Mouse (Mus musculus) embryonic facial prominence, embryonic 14.5 days (tissue): ENCODE results near the gene Rbm20. TPM values are rescaled to one million over a fixed set of nuclear protein-coding genes. Genes with fewer than 3 reads are reported as not detected.

Experiments used
- ATAC-seq: fragments of 200-750 bp; cut with Nextera tagmentation; 2 replicates; pipeline ENCODE4 v1.8.0; 2017; ENCODE audit warnings: low read depth, moderate number of reproducible peaks, moderate TSS enrichment
- DNase-seq: peaks from one replicate; pipeline ENCODE4 v3.0.0-alpha.2; 2015; ENCODE audit warnings: low spot score
- H3K27ac ChIP-seq: fragments of 300-500 bp; sonication (generic); replicated peaks from 2 replicates; pipeline ENCODE4 v1.5.1; 2014; ENCODE audit warnings: low read depth, mild to moderate bottlenecking, low read length, moderate library complexity
- H3K27me3 ChIP-seq: fragments of 300-500 bp; sonication (generic); replicated peaks from 2 replicates; pipeline ENCODE4 v1.6.1; 2014; ENCODE audit warnings: low read length; ENCODE audit not compliant: control insufficient read depth, insufficient read depth
- H3K36me3 ChIP-seq: fragments of 300-500 bp; sonication (generic); 2 replicates; pipeline ENCODE4 v1.6.1; 2014; ENCODE audit warnings: low read length, mixed read lengths; ENCODE audit not compliant: control insufficient read depth, insufficient read depth
- H3K4me1 ChIP-seq: fragments of 300-500 bp; sonication (generic); 2 replicates; pipeline ENCODE4 v1.6.1; 2014; ENCODE audit warnings: antibody characterized with exemption, low read length; ENCODE audit not compliant: control insufficient read depth, insufficient read depth
- H3K4me2 ChIP-seq: fragments of 300-500 bp; sonication (generic); 2 replicates; pipeline ENCODE4 v1.6.1; 2014; ENCODE audit warnings: low read depth, mild to moderate bottlenecking, low read length, moderate library complexity, mixed read lengths
- H3K4me3 ChIP-seq: fragments of 300-500 bp; sonication (generic); 2 replicates; pipeline ENCODE4 v1.5.1; 2014; ENCODE audit warnings: low read depth, mild to moderate bottlenecking, low read length
- H3K9ac ChIP-seq: fragments of 300-500 bp; sonication (generic); 2 replicates; pipeline ENCODE4 v1.6.1; 2014; ENCODE audit warnings: low read depth, mild to moderate bottlenecking, low read length, moderate library complexity, mixed read lengths
- H3K9me3 ChIP-seq: fragments of 300-500 bp; sonication (generic); 2 replicates; pipeline ENCODE4 v1.6.1; 2016; ENCODE audit warnings: low read length; ENCODE audit not compliant: control insufficient read depth
- WGBS: fragments of 180-500 bp; shearing (Covaris S2); extraction: QIAGEN DNeasy Blood & Tissue Kit; methylation state at CpG from one replicate; pipeline ENCODE4 v1.1.7; 2014; 5-methylcytosine and 5-hydroxymethylcytosine counted together
- polyA plus RNA-seq: library from polyadenylated mRNA; unstranded; fragments of >200 nt; fragmentation: Nextera tagmentation; extraction: Ambion mirVana; gene quantifications from 2 replicates; pipeline ENCODE4 v1.2.1, GENCODE M21; 2014

The Rbm20 gene
- polyA plus RNA-seq, 1 experiment from 2014 or later: 5.9 TPM

DNA sequence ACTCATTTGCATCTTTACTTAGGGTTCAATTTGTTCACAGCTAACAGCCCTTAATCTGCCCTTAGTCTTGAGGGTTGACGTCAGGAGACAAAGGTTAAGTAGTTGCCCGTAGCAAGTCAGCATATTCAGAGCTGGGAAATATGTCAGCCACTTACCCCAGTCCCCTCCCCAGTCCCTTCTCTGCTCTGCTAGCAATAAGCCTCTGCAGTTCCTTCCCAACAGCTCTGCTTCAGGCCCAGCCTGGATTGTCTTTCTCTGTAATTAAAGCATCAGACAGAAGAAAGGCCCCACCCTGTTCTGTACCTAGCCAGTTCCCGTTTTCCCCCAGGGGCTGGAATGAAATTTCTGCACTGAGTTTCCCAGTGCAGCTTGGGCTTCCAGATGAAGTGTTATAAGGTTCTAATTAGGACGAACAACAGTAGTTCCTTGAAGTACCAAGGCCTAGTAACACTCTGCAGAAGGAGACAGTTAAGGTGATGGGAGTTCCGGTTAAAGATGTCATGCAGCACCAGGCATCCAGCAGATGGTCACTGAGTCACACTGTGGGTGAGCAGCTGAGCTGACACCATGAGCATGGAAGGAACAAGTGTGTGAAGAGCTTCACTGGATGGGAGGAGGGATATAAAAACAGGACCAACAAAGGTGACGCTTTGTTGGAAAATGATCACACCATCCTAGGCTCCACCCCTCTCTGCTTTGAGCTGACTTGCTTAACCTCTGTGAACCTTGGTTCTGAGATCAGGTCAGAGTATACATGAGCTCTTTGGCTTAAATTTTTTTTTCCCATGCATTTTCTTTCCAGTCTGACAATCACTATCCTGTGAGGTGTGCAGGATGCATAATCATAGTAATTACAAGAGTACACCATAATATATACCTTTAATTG is 159.7 kb downstream of the Rbm20 start:
- H3K27me3 ChIP-seq: no peaks in the 10 kb centered on the region
- peaks cover 24% of the 10 kb centered on the region for H3K4me1 ChIP-seq
- H3K9ac ChIP-seq: no peak overlapping the region
- peak; percentile 72 for DNase-seq
- peak; percentile 75 for ATAC-seq
- 33% methylated on average over 6 of the region's 6 CpGs for WGBS
- no peaks in the 10 kb centered on the region for H3K36me3 ChIP-seq
- H3K4me2 ChIP-seq: no peak overlapping the region
- no peak overlapping the region for H3K4me3 ChIP-seq
- H3K27ac ChIP-seq: peak overlapping the region; percentile 40; the same call in 1 of the 2 replicates
- no peaks in the 10 kb centered on the region for H3K9me3 ChIP-seq

DNA sequence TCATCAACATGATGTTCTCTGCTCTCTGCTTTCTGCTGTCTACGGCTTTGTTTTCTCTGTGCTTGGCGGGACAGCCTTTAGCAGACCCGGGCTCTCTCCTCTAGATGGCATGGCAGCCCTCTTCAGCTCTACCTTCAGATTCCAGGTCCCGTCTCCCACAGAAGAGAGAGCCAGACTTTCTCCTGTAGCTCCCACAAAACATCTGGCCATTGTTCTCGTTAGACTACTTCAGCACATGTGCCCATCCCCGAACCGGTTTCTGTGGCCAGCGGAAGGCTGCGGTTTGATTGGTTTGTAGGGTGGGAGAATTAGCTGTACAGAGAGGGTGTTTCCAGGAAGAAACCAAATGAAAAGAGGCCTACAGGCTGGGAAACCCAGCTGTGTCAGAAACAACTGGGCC is 161.7 kb downstream of the Rbm20 start:
- DNase-seq (peak; percentile 79), ATAC-seq (peak; percentile 42; the same call in 1 of the 2 replicates)
- no peaks in the 10 kb centered on the region for H3K27me3 ChIP-seq
- no peaks in the 10 kb centered on the region for H3K9me3 ChIP-seq
- peak overlapping the region; percentile 49 for H3K27ac ChIP-seq
- H3K9ac ChIP-seq: no peak overlapping the region
- no peak overlapping the region for H3K4me3 ChIP-seq
- WGBS: 55% methylated on average over 9 of the region's 9 CpGs
- H3K4me1 ChIP-seq: peaks cover 21% of the 10 kb centered on the region; the same call in 1 of the 2 replicates
- H3K4me2 ChIP-seq: no peak overlapping the region
- H3K36me3 ChIP-seq: no peaks in the 10 kb centered on the region

GRCm38 (mm10) chr19:53839837-53840236 is 162.7 kb downstream of the Rbm20 start:
- H3K27ac ChIP-seq: peak overlapping the region; percentile 49; the same call in 1 of the 2 replicates
- no peak overlapping the region for H3K4me2 ChIP-seq
- ATAC-seq: no peak

GRCm38 (mm10) chr19:53841915-53842314 is 164.8 kb downstream of the Rbm20 start:
- no peaks in the 10 kb centered on the region for H3K27me3 ChIP-seq
- no peak overlapping the region for H3K4me3 ChIP-seq
- no peak overlapping the region for H3K9ac ChIP-seq
- no peaks in the 10 kb centered on the region for H3K9me3 ChIP-seq
- WGBS: 70% methylated on average over 8 of the region's 8 CpGs
- H3K27ac ChIP-seq: no peak overlapping the region
- ATAC-seq: no peak
- H3K36me3 ChIP-seq: no peaks in the 10 kb centered on the region
- H3K4me1 ChIP-seq: peaks cover 15% of the 10 kb centered on the region; the same call in 1 of the 2 replicates
- H3K4me2 ChIP-seq: no peak overlapping the region
- DNase-seq: no peak

More at GRCm38 (mm10) chr19:53839837-53840236, 162.7 kb downstream of the Rbm20 start:
- H3K4me3 ChIP-seq: no peak overlapping the region
- no peak overlapping the region for H3K9ac ChIP-seq
- no peaks in the 10 kb centered on the region for H3K27me3 ChIP-seq
- H3K36me3 ChIP-seq: no peaks in the 10 kb centered on the region
- DNase-seq: peak; percentile 34
- H3K9me3 ChIP-seq: no peaks in the 10 kb centered on the region
- H3K4me1 ChIP-seq: peaks cover 21% of the 10 kb centered on the region; the same call in 1 of the 2 replicates
- 50% methylated on average over 6 of the region's 6 CpGs for WGBS

GRCm38 (mm10) chr19:53843972-53844371 is 166.9 kb downstream of the Rbm20 start:
- ATAC-seq: no peak
- Histone ChIP-seq H3K4me2 (no peak overlapping the region), H3K36me3 (no peaks in the 10 kb centered on the region), H3K9ac (no peak overlapping the region), H3K4me1 (peaks cover 11% of the 10 kb centered on the region; the same call in 1 of the 2 replicates), H3K27ac (no peak overlapping the region), H3K4me3 (no peak overlapping the region), H3K27me3 (no peaks in the 10 kb centered on the region), H3K9me3 (no peaks in the 10 kb centered on the region)
- 92% methylated on average over 8 of the region's 8 CpGs for WGBS
- DNase-seq: no peak

DNA sequence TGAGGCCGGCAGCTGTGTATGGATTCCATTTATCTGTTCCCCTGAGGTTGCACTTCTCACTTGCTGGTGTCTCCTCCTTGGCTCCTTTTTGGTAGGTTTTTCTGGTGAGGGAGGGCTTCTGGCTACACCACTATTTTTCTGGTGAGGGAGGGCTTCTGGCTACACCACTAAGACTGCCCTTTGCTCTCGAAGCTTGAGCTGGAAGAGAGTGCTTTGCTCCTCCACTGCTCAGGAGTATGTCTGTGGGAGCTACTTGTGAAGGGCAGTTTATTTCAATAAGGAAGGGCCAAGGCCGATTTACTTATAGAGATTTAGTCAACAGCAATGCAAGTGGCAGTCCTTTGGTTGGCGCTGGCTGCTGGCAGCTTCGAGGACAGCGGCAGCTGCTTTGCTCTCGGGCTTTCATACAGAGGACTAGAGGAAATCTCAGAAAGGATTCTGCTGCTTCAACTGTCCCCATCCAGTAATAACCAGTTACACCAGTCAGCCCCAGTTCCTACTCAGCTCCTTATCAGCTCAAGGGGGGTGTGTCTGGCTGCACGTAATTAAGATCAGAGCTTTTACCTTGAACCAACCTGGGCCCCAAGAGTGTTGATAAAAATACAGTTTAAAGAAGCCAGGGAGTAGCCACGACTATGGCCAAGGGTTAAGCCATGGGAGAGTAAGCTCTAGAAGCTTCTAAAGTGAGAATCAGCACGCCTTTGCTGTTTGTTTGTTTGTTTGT is 171.3 kb downstream of the Rbm20 start:
- no peak for DNase-seq
- H3K36me3 ChIP-seq: no peaks in the 10 kb centered on the region
- H3K27ac ChIP-seq: no peak overlapping the region
- 82% methylated on average over 10 of the region's 10 CpGs for WGBS
- H3K9me3 ChIP-seq: no peaks in the 10 kb centered on the region
- peaks cover 36% of the 10 kb centered on the region for H3K4me1 ChIP-seq
- H3K4me3 ChIP-seq: no peak overlapping the region
- no peaks in the 10 kb centered on the region for H3K27me3 ChIP-seq
- H3K4me2 ChIP-seq: no peak overlapping the region
- H3K9ac ChIP-seq: no peak overlapping the region
- no peak for ATAC-seq

DNA sequence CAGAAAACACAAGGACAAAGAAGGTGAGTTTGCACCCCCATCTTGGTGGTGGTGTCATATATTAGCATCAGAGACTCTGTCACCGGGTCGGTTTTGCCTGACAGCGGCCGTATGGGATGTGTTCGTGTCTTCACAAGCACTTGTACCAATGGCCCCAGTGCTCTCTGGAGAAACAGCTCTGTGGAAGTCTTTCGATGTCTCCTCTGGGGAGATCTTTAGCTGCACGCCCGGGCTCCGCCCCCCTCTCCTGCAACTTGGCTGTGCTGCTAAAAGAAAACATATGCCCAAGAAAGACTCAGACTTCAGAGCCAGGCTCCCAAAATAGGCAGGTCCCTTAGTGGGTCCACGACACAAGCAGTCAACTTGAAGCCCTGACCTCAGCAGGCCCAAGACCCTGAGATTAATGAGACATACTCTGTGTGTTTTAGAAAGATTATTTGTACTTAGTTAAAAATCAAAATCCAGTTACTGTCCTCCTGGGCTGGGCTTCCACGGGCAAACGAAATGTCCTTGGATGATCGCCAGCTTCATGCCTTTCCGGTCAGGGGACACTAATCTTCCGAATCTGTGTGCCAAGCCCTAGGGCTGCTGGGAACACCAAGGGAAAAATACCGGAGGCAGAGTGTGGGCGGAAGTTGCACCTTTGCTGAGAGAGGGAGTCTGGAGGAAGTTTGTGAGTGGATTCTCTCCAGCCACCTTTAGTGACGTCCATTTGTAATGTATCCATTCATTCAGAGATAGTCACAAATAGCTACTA is 173.2 kb downstream of the Rbm20 start:
- 27% methylated on average over 18 of the region's 18 CpGs for WGBS
- H3K9me3 ChIP-seq: no peaks in the 10 kb centered on the region
- H3K27me3 ChIP-seq: no peaks in the 10 kb centered on the region
- H3K4me1 ChIP-seq: peaks cover 37% of the 10 kb centered on the region
- peak overlapping the region; percentile 19; the same call in 1 of the 2 replicates for H3K4me2 ChIP-seq
- H3K4me3 ChIP-seq: no peak overlapping the region
- peak; percentile 86 for DNase-seq
- ATAC-seq: peak; percentile 10; the same call in 1 of the 2 replicates
- H3K36me3 ChIP-seq: no peaks in the 10 kb centered on the region
- H3K9ac ChIP-seq: peak overlapping the region; percentile 21; the same call in 1 of the 2 replicates
- H3K27ac ChIP-seq: peak overlapping the region; percentile 82

DNA sequence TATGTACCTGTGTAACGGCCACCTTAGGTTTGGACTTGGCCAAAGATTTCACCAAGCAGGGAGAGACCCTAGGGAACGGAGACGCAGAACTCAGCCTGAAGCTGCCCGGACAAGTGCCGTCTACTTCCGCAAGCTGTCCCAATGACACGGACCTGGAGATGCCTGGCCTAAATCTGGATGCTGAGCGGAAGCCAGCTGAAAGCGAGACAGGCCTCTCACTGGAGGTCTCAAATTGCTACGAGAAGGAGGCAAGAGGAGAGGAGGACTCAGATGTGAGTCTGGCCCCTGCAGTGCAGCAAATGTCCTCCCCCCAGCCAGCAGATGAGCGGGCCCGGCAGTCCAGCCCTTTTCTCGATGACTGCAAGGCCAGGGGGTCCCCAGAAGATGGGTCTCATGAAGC is 174.2 kb downstream of the Rbm20 start:
- ATAC-seq: no peak
- Histone ChIP-seq H3K36me3 (no peaks in the 10 kb centered on the region), H3K4me2 (no peak overlapping the region), H3K4me1 (peaks cover 37% of the 10 kb centered on the region), H3K4me3 (no peak overlapping the region), H3K27ac (peak overlapping the region; percentile 82), H3K27me3 (no peaks in the 10 kb centered on the region), H3K9me3 (no peaks in the 10 kb centered on the region), H3K9ac (no peak overlapping the region)
- DNase-seq: no peak
- 61% methylated on average over 13 of the region's 13 CpGs for WGBS
